Mouse (Mus musculus) bone marrow, adult 2 months (tissue): Measurements from ENCODE around the gene Irgm1.
"Not testable (repeated sequence)": the region's sequence is repeated elsewhere in the genome, so short reads cannot be mapped to it uniquely, and the experiment has no call there.

Source experiments
- CTCF ChIP-seq: fragments of 200-500 bp; IDR thresholded peaks from 2 replicates; pipeline ENCODE4 v1.5.1; 2011; ENCODE audit warnings: low read length, control low read depth; ENCODE audit not compliant: control insufficient read depth, insufficient read depth
- POLR2A ChIP-seq: fragments of 200-500 bp; IDR thresholded peaks from 2 replicates; pipeline ENCODE4 v1.6.1; 2011; ENCODE audit warnings: low read depth, mild to moderate bottlenecking, control low read depth, low read length, borderline replicate concordance; ENCODE audit not compliant: control insufficient read depth

DNA sequence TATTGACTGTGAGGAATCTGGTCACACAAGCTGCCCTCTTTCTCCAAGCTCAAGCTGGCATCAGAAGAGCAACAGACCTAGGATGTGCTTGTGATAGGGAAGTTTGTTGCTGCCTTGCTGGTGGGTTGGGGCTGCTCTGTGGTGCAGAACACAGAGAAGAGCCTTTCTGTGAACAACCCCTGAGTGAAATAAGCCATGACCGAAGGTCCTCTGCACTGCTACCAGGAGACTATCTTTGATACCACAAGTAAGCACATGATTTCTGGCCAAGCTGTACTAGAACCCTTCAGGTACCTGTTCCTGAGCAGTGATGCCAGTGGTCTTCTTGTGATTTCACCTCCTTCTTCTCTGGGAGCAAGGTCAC lies 30.1 kb upstream of the Irgm1 start:
- TF ChIP-seq CTCF, POLR2A: not testable (repeated sequence)
